Mouse (Mus musculus): ENCODE measurements at regions not wholly inside any gene's neighbourhood (a gene's known extent, or its start where the extent isn't known, plus 50 kb on each side); places are given as distances from the start of the nearest gene placed in this dataset.
A peak's percentile ranks its signal among the peaks of the same experiment; 100 is the strongest.

- H3K4me1 ChIP-seq (ENCODE audit: control insufficient read depth, insufficient read depth, low read length): no peaks in the 10 kb centered on the region; the same call in 1 of the 2 replicates
- no peaks in the 10 kb centered on the region for H3K36me3 ChIP-seq (ENCODE audit: control insufficient read depth, insufficient read depth, low read length)
- H3K27ac ChIP-seq (ENCODE audit: low read length): peak overlapping the region; percentile 10; the same call in 1 of the 2 replicates
- WGBS: 26% methylated on average over 10 of the region's 10 CpGs
- no peak overlapping the region for H3K9ac ChIP-seq (ENCODE audit: low read length)
- H3K27me3 ChIP-seq (ENCODE audit: control insufficient read depth, insufficient read depth, low read length): no peaks in the 10 kb centered on the region
- no peak overlapping the region for H3K4me3 ChIP-seq (replicated peaks; ENCODE audit: low read length)
- H3K9me3 ChIP-seq (replicated peaks; ENCODE audit: control insufficient read depth, low read length): no peaks in the 10 kb centered on the region
- no peak overlapping the region for H3K4me2 ChIP-seq (ENCODE audit: low read depth, low read length)
- ATAC-seq (ENCODE audit: insufficient read depth, low FRiP score): peak; percentile 68
These were observed 245.9 kb downstream of the Ankrd16 start for GRCm38 (mm10) chr2:12023402-12024111.

- Histone ChIP-seq H3K36me3 (ENCODE audit: control insufficient read depth, insufficient read depth, low read length) (no peaks in the 10 kb centered on the region), H3K27me3 (ENCODE audit: control insufficient read depth, insufficient read depth, low read length) (no peaks in the 10 kb centered on the region), H3K4me2 (ENCODE audit: low read depth, low read length) (no peak overlapping the region), H3K9me3 (replicated peaks; ENCODE audit: control insufficient read depth, low read length) (no peaks in the 10 kb centered on the region), H3K4me3 (replicated peaks; ENCODE audit: low read length) (no peak overlapping the region), H3K4me1 (ENCODE audit: control insufficient read depth, insufficient read depth, low read length) (no peaks in the 10 kb centered on the region; the same call in 1 of the 2 replicates), H3K9ac (ENCODE audit: low read length) (no peak overlapping the region), H3K27ac (ENCODE audit: low read length) (no peak overlapping the region)
- WGBS: 58% methylated on average over 1 of the region's 1 CpGs
- no peak for ATAC-seq (ENCODE audit: insufficient read depth, low FRiP score)
These were observed 248.5 kb downstream of the Ankrd16 start for GRCm38 (mm10) chr2:12026220-12026619.

- ATAC-seq (ENCODE audit: insufficient read depth, low FRiP score): peak; percentile 71; the same call in 1 of the 2 replicates
- Histone ChIP-seq H3K9me3 (replicated peaks; ENCODE audit: control insufficient read depth, low read length) (no peaks in the 10 kb centered on the region), H3K27me3 (ENCODE audit: control insufficient read depth, insufficient read depth, low read length) (no peaks in the 10 kb centered on the region), H3K36me3 (ENCODE audit: control insufficient read depth, insufficient read depth, low read length) (no peaks in the 10 kb centered on the region), H3K4me1 (ENCODE audit: control insufficient read depth, insufficient read depth, low read length) (0 out of 2 replicates have a peak, but pooled peaks cover 3% of the 10 kb centered on the region), H3K4me3 (replicated peaks; ENCODE audit: low read length) (no peak overlapping the region), H3K4me2 (ENCODE audit: low read depth, low read length) (peak overlapping the region; percentile 11; the same call in 1 of the 2 replicates), H3K9ac (ENCODE audit: low read length) (no peak overlapping the region), H3K27ac (ENCODE audit: low read length) (peak overlapping the region; percentile 62)
- WGBS: 48% methylated on average over 11 of the region's 11 CpGs
These were observed 256.0 kb downstream of the Ankrd16 start for GRCm38 (mm10) chr2:12033518-12034322.

GRCm38 (mm10) chr2:12034323-12034585, 256.6 kb downstream of the Ankrd16 start:
- no peaks in the 10 kb centered on the region for H3K27me3 ChIP-seq (ENCODE audit: control insufficient read depth, insufficient read depth, low read length)
- H3K4me1 ChIP-seq (ENCODE audit: control insufficient read depth, insufficient read depth, low read length): 0 out of 2 replicates have a peak, but pooled peaks cover 3% of the 10 kb centered on the region
- WGBS: 70% methylated on average over 8 of the region's 8 CpGs
- no peak for ATAC-seq (ENCODE audit: insufficient read depth, low FRiP score)
- no peaks in the 10 kb centered on the region for H3K36me3 ChIP-seq (ENCODE audit: control insufficient read depth, insufficient read depth, low read length)
- H3K27ac ChIP-seq (ENCODE audit: low read length): peak overlapping the region; percentile 62
- H3K4me3 ChIP-seq (replicated peaks; ENCODE audit: low read length): no peak overlapping the region
- H3K9me3 ChIP-seq (replicated peaks; ENCODE audit: control insufficient read depth, low read length): no peaks in the 10 kb centered on the region
- H3K4me2 ChIP-seq (ENCODE audit: low read depth, low read length): no peak overlapping the region
- H3K9ac ChIP-seq (ENCODE audit: low read length): no peak overlapping the region

GRCm38 (mm10) chr2:12049386-12049785, 252.3 kb downstream of the Itga8 start:
- Histone ChIP-seq H3K4me1 (ENCODE audit: control insufficient read depth, insufficient read depth, low read length) (no peaks in the 10 kb centered on the region; the same call in 1 of the 2 replicates), H3K9me3 (replicated peaks; ENCODE audit: control insufficient read depth, low read length) (no peaks in the 10 kb centered on the region), H3K9ac (ENCODE audit: low read length) (no peak overlapping the region), H3K4me2 (ENCODE audit: low read depth, low read length) (no peak overlapping the region), H3K27ac (ENCODE audit: low read length) (no peak overlapping the region), H3K36me3 (ENCODE audit: control insufficient read depth, insufficient read depth, low read length) (no peaks in the 10 kb centered on the region), H3K27me3 (ENCODE audit: control insufficient read depth, insufficient read depth, low read length) (no peaks in the 10 kb centered on the region), H3K4me3 (replicated peaks; ENCODE audit: low read length) (no peak overlapping the region)
- 75% methylated on average over 7 of the region's 7 CpGs for WGBS
- no peak for ATAC-seq (ENCODE audit: insufficient read depth, low FRiP score)

- H3K4me3 ChIP-seq (replicated peaks; ENCODE audit: low read length): no peak overlapping the region
- no peak overlapping the region for H3K9ac ChIP-seq (ENCODE audit: low read length)
- no peaks in the 10 kb centered on the region for H3K27me3 ChIP-seq (ENCODE audit: control insufficient read depth, insufficient read depth, low read length)
- H3K4me2 ChIP-seq (ENCODE audit: low read depth, low read length): no peak overlapping the region
- H3K9me3 ChIP-seq (replicated peaks; ENCODE audit: control insufficient read depth, low read length): no peaks in the 10 kb centered on the region
- no peak for ATAC-seq (ENCODE audit: insufficient read depth, low FRiP score)
- H3K4me1 ChIP-seq (ENCODE audit: control insufficient read depth, insufficient read depth, low read length): no peaks in the 10 kb centered on the region; the same call in 1 of the 2 replicates
- H3K36me3 ChIP-seq (ENCODE audit: control insufficient read depth, insufficient read depth, low read length): no peaks in the 10 kb centered on the region
- H3K27ac ChIP-seq (ENCODE audit: low read length): no peak overlapping the region
These were observed 251.8 kb downstream of the Itga8 start for GRCm38 (mm10) chr2:12049972-12050371.

- Histone ChIP-seq H3K9ac (ENCODE audit: low read length) (no peak overlapping the region), H3K4me3 (replicated peaks; ENCODE audit: low read length) (no peak overlapping the region), H3K4me1 (ENCODE audit: control insufficient read depth, insufficient read depth, low read length) (no peaks in the 10 kb centered on the region; the same call in 1 of the 2 replicates), H3K27me3 (ENCODE audit: control insufficient read depth, insufficient read depth, low read length) (no peaks in the 10 kb centered on the region), H3K4me2 (ENCODE audit: low read depth, low read length) (no peak overlapping the region), H3K27ac (ENCODE audit: low read length) (peak overlapping the region; percentile 68), H3K36me3 (ENCODE audit: control insufficient read depth, insufficient read depth, low read length) (no peaks in the 10 kb centered on the region), H3K9me3 (replicated peaks; ENCODE audit: control insufficient read depth, low read length) (no peaks in the 10 kb centered on the region)
- no peak for ATAC-seq (ENCODE audit: insufficient read depth, low FRiP score)
- 55% methylated on average over 8 of the region's 8 CpGs for WGBS
These were observed 248.1 kb downstream of the Itga8 start for GRCm38 (mm10) chr2:12053404-12054164.

- ATAC-seq (ENCODE audit: insufficient read depth, low FRiP score): no peak
- Histone ChIP-seq H3K4me3 (replicated peaks; ENCODE audit: low read length) (no peak overlapping the region), H3K9me3 (replicated peaks; ENCODE audit: control insufficient read depth, low read length) (no peaks in the 10 kb centered on the region), H3K36me3 (ENCODE audit: control insufficient read depth, insufficient read depth, low read length) (no peaks in the 10 kb centered on the region), H3K9ac (ENCODE audit: low read length) (no peak overlapping the region), H3K4me1 (ENCODE audit: control insufficient read depth, insufficient read depth, low read length) (no peaks in the 10 kb centered on the region; the same call in 1 of the 2 replicates), H3K27me3 (ENCODE audit: control insufficient read depth, insufficient read depth, low read length) (no peaks in the 10 kb centered on the region), H3K27ac (ENCODE audit: low read length) (no peak overlapping the region), H3K4me2 (ENCODE audit: low read depth, low read length) (no peak overlapping the region)
- 42% methylated on average over 3 of the region's 3 CpGs for WGBS
These were observed 247.6 kb downstream of the Itga8 start for GRCm38 (mm10) chr2:12054165-12054500.

All from stomach, embryonic 16.5 days (tissue).